Mouse (Mus musculus) G1E (cell line): Measurements from ENCODE around the gene A930017K11Rik. TPM values are rescaled to one million over a fixed set of nuclear protein-coding genes. Genes with fewer than 3 reads are reported as not detected.

Experiments
- ATAC-seq: 2 replicates; pipeline ENCODE4 v1.8.0; 2016; ENCODE audit warnings: mild to moderate bottlenecking; ENCODE audit not compliant: insufficient number of reproducible peaks, poor library complexity, low FRiP score, severe bottlenecking; ENCODE audit errors: extremely low read depth
- DNase-seq: peaks from one replicate; pipeline ENCODE4 v3.0.0; 2012; ENCODE audit warnings: low spot score
- H3K27me3 ChIP-seq: 2 replicates; pipeline ENCODE4 v1.6.1; 2012; ENCODE audit warnings: mild to moderate bottlenecking, low read length, inconsistent platforms; ENCODE audit not compliant: insufficient read depth
- H3K36me3 ChIP-seq: replicated peaks from 2 replicates; pipeline ENCODE3; 2012; ENCODE audit warnings: mild to moderate bottlenecking, inconsistent platforms
- H3K4me1 ChIP-seq: 2 replicates; pipeline ENCODE4 v1.6.1; 2012; ENCODE audit warnings: low read depth, low read length, inconsistent platforms, mixed read lengths; ENCODE audit not compliant: insufficient read depth
- H3K4me3 ChIP-seq: 2 replicates; pipeline ENCODE4 v1.5.1; 2012; ENCODE audit warnings: low read depth, mild to moderate bottlenecking, inconsistent platforms, low read length, moderate library complexity, mixed read lengths
- H3K9me3 ChIP-seq: replicated peaks from 2 replicates; pipeline ENCODE4 v1.6.1; 2012; ENCODE audit warnings: inconsistent platforms
- CTCF ChIP-seq: IDR thresholded peaks from 2 replicates; pipeline ENCODE4 v1.5.1; 2012; ENCODE audit warnings: low read depth, low read length, inconsistent platforms, mixed read lengths
- GATA1 ChIP-seq: IDR thresholded peaks from 2 replicates; pipeline ENCODE4 v1.6.1; 2012; ENCODE audit warnings: borderline replicate concordance, low read length, inconsistent platforms, mixed read lengths
- GATA2 ChIP-seq: IDR thresholded peaks from 2 replicates; pipeline ENCODE4 v1.6.1; 2012; ENCODE audit warnings: low read depth, low read length, inconsistent platforms, borderline replicate concordance
- POLR2AphosphoS5 ChIP-seq: IDR thresholded peaks from 2 replicates; pipeline ENCODE4 v1.6.1; 2012; ENCODE audit warnings: low read depth, low read length, inconsistent platforms; ENCODE audit not compliant: insufficient replicate concordance
- TAL1 ChIP-seq: conservative IDR thresholded peaks from 2 replicates; pipeline ENCODE4 v1.6.1; 2012; ENCODE audit warnings: low read depth, low read length, inconsistent platforms, mixed read lengths
- polyA plus RNA-seq: library from polyadenylated mRNA; stranded (reverse); fragments of >175 nt; gene quantifications from 2 replicates; pipeline ENCODE4 v1.2.3, GENCODE M21; 2012
- total RNA-seq, 2 experiments: library from RNA; stranded (forward) in 1 of 2; stranded (reverse) in 1 of 2; fragments of 200-1000 nt in 1 of 2; fragments of >200 nt in 1 of 2; fragmentation: Nextera tagmentation in 1 of 2; gene quantifications; 2 replicates each; pipeline ENCODE4 v1.2.3; 2014 to 2017

The A930017K11Rik gene
- total and polyA plus RNA-seq, 3 experiments = 0.07 TPM; not detected in 2

- peaks cover 38% of the 10 kb centered on the region for H3K27me3 ChIP-seq
- H3K36me3 ChIP-seq = peaks cover 38% of the 10 kb centered on the region
- ATAC-seq (no peak), DNase-seq (no peak)
- H3K4me3 ChIP-seq = no peak overlapping the region
- H3K9me3 ChIP-seq = peaks cover 5% of the 10 kb centered on the region
- no peak for TF ChIP-seq POLR2AphosphoS5
- no peak for TF ChIP-seq TAL1
- no peak for TF ChIP-seq GATA1
- no peak for TF ChIP-seq CTCF
- TF ChIP-seq GATA2 = no peak
- H3K4me1 ChIP-seq = peaks cover 30% of the 10 kb centered on the region
Measured at GRCm38 (mm10) chr17:25954671-25955070, 2.3 kb upstream of the A930017K11Rik start.

DNA sequence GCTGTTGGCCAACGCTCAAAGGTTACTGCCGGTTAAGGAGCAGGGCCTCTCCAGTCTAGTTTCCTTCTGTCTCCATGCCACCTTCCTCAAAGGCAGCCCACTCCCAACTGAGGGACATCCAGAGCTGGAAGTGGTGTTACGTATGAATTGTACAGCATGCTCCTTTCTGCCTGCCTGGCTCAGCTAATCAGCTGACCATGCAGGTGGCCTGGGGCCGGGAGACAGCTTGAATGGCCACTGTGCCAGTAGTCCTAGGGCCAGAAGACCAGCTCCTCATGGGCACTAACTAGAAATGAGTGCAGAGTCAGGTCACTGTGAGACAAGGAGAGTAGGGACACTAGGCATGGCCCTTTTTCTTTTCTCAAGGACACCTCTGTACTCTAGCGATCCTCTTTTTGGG is 796 bp upstream of the A930017K11Rik start:
- ATAC-seq = no peak
- Histone ChIP-seq H3K4me3 (no peak overlapping the region), H3K27me3 (peaks cover 38% of the 10 kb centered on the region), H3K36me3 (peaks cover 22% of the 10 kb centered on the region), H3K9me3 (peaks cover 5% of the 10 kb centered on the region), H3K4me1 (peaks cover 28% of the 10 kb centered on the region)
- no peak for DNase-seq
- no peak for TF ChIP-seq CTCF
- no peak for TF ChIP-seq POLR2AphosphoS5
- no peak for TF ChIP-seq GATA2
- TF ChIP-seq GATA1 = no peak

GRCm38 (mm10) chr17:25951225-25951802 is 1.1 kb downstream of the A930017K11Rik start:
- no peak for ATAC-seq
- peaks cover 38% of the 10 kb centered on the region for H3K27me3 ChIP-seq
- H3K4me1 ChIP-seq = peaks cover 45% of the 10 kb centered on the region

GRCm38 (mm10) chr17:25950706-25951105 is 1.7 kb downstream of the A930017K11Rik start:
- H3K4me1 ChIP-seq = peaks cover 51% of the 10 kb centered on the region
- peaks cover 38% of the 10 kb centered on the region for H3K27me3 ChIP-seq
- TF ChIP-seq GATA2 = no peak
- no peak for TF ChIP-seq POLR2AphosphoS5
- no peak for TF ChIP-seq TAL1
- TF ChIP-seq GATA1 = no peak
- TF ChIP-seq CTCF = no peak
- peak overlapping the region; percentile 38; the same call in 1 of the 2 replicates for H3K4me3 ChIP-seq
- no peak for DNase-seq
- H3K9me3 ChIP-seq = peaks cover 5% of the 10 kb centered on the region
- ATAC-seq = no peak
- peaks cover 3% of the 10 kb centered on the region for H3K36me3 ChIP-seq

More at GRCm38 (mm10) chr17:25951225-25951802, 1.1 kb downstream of the A930017K11Rik start:
- no peak for DNase-seq
- Histone ChIP-seq H3K4me3 (peak overlapping the region; percentile 38; the same call in 1 of the 2 replicates), H3K36me3 (peaks cover 5% of the 10 kb centered on the region), H3K9me3 (peaks cover 5% of the 10 kb centered on the region)
- TF ChIP-seq GATA2 = no peak
- TF ChIP-seq CTCF = no peak
- TF ChIP-seq POLR2AphosphoS5 = no peak
- no peak for TF ChIP-seq TAL1
- no peak for TF ChIP-seq GATA1

GRCm38 (mm10) chr17:25949981-25950380 is 2.4 kb downstream of the A930017K11Rik start:
- H3K4me3 ChIP-seq = no peak overlapping the region
- peaks cover 38% of the 10 kb centered on the region for H3K27me3 ChIP-seq
- no peaks in the 10 kb centered on the region for H3K36me3 ChIP-seq
- peaks cover 5% of the 10 kb centered on the region for H3K9me3 ChIP-seq
- DNase-seq (no peak), ATAC-seq (no peak)
- H3K4me1 ChIP-seq = peaks cover 59% of the 10 kb centered on the region
- TF ChIP-seq POLR2AphosphoS5 = no peak
- TF ChIP-seq CTCF = no peak
- TF ChIP-seq GATA1 = no peak
- TF ChIP-seq GATA2 = no peak
- TF ChIP-seq TAL1 = no peak

DNA sequence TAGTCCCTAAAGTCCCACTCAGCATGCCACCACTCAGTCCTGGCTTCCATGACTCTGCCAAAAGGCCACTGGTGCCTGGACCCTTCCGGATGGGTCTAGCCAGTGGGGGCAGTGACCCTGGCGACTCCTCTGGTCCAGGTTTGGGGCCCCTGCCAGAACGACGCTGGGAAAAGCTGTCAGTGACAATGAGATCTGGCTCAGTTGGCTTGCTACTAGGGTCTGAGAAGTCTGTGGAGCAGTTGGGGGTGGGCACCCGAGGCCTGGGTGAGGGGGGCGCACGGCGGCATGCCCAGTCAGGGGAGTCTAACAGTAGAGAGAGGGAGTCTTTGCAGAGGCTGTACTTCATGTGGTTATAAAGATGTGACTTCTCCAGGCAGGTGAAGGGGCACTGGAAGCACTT is 4.3 kb downstream of the A930017K11Rik start:
- H3K4me1 ChIP-seq = peaks cover 78% of the 10 kb centered on the region
- TF ChIP-seq GATA1 = no peak
- TF ChIP-seq CTCF = no peak
- TF ChIP-seq TAL1 = no peak
- TF ChIP-seq POLR2AphosphoS5 = no peak
- TF ChIP-seq GATA2 = no peak
- no peak for ATAC-seq
- H3K27me3 ChIP-seq = peaks cover 33% of the 10 kb centered on the region
- no peaks in the 10 kb centered on the region for H3K36me3 ChIP-seq
- peaks cover 5% of the 10 kb centered on the region for H3K9me3 ChIP-seq
- no peak for DNase-seq
- no peak overlapping the region for H3K4me3 ChIP-seq
